Mouse (Mus musculus): ENCODE results near the gene Tcf12.

The Tcf12 gene

DNA sequence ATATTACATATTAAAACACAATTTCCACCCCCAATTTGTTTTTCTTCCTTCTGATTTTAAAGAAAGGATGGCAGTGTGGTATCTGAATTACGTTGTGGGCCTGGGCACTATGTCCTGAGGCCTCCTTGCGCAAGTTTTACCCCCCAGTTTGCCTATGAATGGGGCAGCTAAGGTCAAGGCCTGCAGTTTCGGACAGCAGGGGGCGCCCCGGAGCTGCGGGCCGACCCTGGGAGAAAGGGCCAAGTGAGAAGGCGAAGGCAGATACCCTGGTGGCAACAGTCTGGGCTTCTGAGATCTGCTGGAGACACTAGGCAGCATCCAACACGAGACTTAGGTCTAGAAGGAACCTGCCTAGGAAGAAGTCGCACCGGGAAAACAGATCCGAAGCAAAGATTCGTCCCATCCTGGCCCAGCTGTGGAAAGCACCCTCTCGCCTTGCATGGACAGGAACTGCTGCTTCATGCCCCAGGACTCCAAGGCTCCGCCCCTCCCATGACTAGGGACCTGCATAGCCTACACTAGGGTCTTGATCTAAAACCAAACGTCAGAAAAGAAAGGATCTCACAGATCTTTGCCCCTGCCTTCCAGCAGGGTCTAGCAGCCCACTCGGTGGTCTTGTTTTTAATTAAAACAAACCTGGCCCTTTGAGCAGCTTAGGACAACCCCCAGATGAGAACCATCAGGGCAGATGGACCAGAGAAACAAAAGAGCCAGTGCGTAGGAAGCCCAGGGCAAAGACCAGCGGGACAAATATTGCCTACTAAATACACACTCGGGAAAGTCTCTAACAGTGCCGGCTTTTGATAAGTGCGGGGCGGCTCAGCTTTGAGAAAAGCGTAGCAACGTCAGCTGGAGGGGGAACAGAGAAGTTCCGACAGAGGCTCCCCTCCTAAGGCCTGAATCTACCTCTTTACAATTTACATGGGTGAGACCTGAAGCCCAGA lies 279.6 kb downstream of the Tcf12 start:
- peak; percentile 84 for DNase-seq

DNA sequence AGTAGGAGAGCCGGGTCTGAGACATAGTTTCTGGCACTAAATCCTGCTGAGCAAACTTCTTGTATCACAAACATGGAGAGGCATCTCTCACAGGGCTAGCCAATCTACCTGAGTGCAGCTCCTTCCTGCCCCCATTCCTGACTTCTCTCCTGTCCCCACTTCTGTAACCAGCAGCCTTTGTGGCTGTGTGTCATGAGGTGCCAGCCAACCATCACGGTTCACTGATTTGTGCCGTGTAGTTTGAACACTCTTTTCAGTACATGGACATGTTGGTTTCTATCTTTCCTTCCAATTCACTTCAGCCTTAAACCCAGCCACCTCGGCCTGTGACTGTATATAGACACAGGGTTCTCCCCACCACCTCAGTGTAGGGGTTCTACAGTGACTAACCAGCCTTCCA lies 280.7 kb downstream of the Tcf12 start:
- no peak for DNase-seq

DNA sequence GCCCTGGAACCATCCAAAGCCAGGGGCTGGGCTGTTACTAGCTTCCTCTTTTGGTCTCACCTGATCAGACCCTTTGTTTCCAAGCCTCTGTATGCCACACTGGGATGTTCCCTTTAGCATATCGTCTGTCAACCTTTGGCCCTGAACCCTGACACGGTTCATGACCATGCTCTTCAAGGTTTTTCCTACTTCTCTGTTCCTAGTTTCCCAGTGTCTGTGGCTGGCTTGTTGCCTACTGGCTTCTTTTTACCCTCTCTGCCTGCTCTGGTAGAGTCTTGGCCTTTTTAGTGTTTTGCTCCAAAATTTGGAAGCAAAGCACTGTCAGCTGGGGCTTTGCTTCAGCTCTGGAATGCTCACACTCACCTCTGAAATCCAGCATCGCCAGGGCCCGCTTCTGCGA lies 281.3 kb downstream of the Tcf12 start:
- no peak for DNase-seq

DNA sequence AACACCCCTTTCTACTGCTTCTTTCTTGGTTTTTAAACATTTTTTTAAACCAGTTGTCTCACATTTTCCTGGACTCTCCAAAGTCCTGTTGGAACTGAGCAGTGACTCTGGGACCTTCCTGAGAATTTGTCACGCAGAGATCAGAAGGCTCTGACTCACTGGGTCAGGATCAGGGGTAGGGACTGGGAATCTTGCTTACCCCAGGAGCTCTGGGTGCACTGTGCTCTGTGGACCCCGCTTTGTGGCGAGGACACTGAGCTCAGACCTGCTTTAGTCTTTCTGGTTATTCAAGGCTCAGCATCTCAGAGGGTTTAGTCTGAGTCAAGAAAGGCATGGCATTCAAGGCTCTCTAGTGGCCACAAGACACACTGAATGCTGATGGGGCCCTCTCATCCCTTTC lies 281.9 kb downstream of the Tcf12 start:
- no peak for DNase-seq

DNA sequence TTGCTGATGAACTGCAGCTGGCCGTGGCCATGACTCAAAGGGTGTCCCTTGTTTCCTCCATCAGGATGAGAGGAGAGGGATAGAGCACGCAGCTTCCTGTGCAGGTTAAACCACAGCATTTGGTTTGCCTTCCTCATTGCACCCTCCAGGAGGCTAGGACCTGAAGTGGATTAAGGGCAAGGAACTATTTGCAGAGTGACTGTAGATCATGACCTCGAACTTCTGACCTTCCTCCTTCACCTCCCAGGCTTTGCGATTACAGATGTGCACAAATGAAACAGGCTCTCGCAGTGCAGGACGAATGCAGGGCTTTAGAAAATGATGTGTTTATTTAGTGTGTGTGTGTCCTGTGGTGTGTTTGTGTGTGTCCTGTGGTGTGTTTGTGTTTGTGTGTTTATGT lies 282.5 kb downstream of the Tcf12 start:
- no peak for DNase-seq

DNA sequence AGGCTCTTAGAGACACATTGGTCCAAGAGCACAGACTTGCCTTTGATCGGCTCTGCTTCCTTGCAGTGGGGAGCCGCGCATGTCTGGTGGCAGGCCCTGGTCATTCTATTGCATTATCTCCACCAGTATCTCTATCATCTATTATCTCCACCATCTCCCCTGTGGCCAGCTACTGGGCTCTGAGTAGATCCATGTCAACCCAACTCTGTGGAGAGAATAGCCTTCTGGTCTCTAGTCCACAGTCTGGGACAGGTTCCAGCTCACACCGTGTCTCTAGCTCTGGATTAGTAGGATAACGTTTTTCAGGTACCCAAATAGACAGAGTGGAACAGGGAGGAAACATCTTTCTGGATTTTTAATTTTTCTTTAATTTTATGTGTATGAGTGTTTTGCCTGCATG lies 284.3 kb downstream of the Tcf12 start:
- no peak for DNase-seq

DNA sequence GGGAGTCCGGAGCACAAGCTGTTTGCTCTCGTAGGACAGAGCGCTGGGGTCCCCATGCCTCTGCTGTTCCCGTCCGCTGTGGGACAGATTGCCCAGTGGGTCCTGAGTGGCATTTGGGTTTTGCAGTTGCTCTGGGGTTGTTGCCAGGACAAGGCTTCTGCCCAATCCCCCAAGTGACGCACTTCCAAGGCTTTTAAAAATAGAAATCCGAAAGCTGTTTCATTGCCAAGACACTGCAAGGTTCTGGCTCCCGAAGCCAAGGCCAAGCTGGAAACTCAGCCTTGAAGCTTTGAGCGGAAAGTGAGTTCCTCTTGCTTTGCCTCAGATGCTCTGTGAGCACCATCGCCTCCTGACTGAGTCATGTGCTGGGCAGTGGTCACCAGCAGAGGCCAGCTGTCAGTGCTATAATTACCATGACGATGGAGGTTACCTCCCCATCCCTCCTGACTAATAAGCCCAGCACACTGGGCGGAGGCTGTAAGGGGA lies 285.6 kb downstream of the Tcf12 start:
- no peak for DNase-seq

DNA sequence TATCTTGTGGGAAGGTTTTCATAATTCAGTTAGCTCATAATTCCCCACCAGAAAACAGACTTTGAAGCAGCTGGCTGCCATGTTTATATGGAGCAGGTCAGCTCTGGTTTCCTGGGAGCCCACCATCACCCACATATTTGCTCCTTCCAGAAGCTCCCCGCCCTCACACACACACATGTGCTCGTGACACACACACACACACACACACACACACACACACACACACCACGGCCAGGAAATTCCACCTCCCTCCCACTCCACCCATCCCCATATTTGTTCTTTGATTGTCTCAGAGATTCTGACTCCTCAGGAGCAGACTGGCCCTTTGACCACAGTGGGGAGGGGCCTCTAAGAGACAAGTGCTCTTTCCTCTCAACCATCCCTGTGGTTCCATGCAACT lies 289.7 kb downstream of the Tcf12 start:
- DNase-seq, result no peak

DNA sequence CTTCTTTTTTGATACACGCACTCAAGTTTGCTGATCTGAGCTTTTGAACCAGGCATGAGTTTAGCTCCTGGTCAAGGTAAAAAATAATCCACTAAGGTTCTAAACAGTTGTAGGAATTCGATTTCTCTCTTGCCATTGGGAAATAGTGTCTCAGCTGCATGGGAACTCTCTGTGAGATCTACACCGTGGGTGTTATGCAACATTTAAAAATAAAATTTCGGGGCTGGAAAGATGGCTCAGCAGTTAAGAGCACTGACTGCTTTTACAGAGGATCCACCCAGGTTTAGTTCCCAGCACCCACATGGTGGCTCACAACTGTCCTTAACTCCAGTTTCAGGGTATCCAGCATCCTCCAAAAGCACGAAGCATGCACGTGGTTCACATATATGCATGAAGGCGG lies 293.2 kb downstream of the Tcf12 start:
- no peak for DNase-seq

DNA sequence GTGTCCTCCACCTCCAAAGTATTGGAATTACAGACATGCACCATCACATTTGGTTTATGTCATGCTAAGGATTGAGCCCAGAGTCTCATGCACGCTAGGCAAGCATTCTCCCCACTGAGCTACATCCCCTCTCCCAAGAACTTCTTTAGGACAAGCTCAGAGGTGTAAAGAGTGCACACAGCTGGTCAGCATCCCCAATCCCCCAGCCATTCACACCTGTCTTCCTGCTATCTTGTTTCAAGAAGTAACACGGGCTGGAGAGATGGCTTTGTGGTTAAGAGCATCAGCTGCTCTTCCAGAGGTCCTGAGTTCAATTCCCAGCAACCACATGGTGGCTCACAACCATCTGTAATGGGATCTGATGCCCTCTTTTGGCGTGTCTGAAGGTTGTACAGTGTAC lies 295.6 kb downstream of the Tcf12 start:
- no peak for DNase-seq

DNA sequence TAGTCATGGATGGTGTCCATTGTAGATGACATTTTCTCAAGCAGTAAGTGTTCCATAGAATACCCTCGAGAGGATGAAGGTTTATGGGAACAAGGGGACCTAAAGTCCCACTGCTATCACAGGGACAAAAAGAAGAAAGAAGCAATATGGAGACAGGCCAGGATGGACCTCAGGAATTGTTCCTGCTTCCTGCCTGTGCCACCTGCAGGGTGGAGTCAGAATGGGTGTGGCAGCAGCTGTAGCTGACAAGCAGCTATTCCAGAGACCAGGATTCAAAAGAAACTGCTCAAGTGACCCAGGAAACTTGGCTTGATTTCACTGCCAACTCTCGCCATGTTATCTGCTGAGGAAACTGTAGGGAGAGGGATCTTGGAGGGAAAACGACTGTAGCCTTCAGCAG lies 298.1 kb downstream of the Tcf12 start:
- DNase-seq, result no peak

DNA sequence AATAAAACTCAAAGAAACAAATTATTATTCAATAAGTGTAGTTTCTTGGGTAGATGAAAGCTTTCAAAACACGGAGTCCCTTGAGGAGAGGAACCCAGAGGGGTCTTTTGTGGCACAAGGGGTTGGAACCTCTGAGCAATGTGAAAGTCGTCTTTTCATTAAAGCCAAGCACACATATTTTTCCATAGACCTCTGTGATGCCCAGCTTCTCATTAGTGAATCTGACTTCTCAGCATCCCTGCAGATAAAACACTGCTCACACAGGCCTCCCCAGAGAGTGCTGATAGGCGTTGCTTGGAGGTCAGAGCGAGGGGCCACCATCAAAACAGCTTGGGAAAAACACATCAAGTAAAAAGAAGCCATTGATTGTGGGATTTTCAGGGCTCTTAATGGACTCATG lies 298.8 kb downstream of the Tcf12 start:
- DNase-seq, result no peak

DNA sequence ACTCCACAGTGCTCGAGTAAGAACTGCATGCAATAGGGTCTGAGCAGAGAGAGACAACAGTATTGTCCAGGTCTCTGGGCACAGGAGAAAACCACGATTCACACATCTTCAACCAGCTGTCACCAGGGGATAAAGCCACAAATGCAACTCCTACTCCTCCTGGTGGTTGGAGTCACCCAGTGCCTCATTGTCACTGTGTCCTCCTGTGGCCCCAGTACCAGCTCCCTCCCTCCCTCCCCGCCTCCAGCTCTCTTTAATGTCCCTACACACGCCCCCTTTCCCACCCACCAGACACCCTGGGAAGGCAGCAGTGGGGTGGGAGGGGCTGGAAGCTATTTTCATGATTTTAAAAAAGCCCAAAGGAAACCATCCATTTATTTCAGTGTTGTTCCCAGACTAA lies 299.3 kb downstream of the Tcf12 start:
- DNase-seq, result no peak

DNA sequence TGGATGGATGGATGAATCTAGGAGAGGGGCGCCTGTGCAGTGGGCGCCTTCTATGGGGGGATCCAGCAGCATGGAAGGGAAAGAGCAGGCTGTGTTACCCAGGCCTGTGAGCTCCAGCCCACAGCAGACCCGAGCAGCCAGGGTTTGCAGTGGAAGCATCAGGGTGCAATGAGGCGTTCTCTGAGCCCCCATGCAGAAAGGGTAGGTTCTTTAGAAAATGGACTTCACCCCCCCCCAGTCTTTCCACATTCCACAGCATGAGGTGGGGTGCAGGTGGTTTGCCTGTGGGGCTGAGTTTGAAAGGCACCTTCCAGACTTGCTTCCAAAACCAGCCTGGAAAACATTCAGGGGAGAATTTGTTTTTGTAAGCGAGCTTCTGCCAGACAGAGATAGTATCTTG lies 300.3 kb downstream of the Tcf12 start:
- no peak for DNase-seq

DNA sequence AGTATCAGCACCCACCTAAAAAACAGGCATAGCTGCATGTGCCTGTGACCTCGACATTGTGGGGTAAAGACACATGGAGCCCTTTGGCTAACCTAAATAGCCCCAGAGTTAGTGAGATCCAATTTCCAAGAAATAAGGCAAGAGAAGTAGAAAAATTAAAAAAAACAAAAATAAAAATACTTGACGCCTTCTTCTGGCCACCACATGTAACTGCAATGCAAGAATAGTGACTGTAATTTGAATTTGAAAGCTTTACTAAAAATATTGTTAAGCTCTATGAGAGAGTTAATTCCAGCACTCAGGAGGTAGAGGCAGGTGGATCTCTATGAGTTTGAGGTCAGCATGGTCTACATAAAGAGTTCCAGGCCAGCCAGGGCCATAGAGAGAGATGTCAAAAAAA lies 300.9 kb downstream of the Tcf12 start:
- no peak for DNase-seq

DNA sequence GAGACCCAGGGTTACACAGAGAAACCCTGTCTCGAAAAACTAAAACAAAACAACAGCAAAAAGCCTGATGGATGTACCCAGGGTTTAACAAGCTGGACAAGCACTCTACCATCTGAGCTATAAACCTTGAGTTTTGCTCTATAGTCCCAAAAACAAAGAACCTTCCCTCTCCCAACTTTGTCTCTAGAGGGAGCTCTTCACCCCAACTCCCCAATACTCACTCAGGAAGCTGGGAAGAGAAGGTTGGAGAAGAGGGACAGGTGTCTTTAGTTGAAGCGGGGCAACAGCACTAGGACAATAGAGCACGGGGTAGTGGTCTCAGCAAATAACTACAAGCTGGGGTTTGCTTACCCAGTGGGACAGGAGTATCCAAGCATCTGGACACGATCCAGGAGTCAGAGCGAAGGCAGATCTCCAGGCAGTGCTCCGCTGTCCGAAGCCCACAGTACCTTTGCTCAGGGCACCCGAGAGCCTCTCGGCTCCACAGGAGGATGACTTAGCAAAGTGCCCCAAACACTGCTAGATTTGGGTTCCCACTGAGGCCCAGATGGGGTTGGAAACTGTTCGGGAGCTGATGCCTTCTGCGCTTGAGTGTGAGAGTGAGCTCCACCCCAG lies 302.9 kb downstream of the Tcf12 start:
- no peak for DNase-seq

DNA sequence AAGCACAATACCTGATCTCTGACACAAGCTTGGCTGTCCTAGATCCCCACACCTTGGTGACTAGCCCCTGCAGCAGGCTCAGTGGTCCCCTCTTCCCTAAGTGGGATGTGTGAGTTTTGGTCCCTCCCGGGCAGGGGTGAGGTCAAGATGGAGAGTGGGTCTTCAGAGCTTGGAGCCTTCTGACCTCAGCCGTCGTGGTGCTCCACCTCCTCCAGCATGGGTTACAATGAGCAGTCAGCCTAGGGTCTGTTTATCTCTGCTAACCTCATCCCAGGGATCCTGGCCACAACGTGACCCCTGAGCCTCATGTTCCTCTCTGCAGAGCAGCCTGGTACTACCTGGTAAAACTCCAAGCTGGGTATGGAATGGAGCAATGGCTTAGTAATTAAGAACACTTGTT lies 303.9 kb downstream of the Tcf12 start:
- DNase-seq, result no peak

DNA sequence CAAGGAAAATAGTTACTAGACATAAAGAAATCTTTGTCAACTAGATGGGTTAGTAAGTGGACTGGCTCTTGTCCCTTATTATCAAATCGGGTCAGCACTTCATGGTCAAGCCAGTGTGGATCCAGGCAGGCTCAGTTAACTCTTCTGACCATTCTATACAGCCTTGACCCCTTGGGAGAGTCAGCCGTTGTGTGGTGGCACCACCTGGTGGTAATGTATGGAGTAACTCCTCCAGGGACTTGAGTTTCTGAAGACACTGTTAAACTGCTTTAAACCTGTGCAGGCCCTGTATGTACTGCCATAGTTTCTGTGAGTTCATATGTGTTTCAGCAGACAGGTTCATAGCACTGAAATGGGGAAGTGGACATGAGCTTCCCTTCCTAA lies 305.3 kb downstream of the Tcf12 start:
- DNase-seq, result peak; percentile 72

DNA sequence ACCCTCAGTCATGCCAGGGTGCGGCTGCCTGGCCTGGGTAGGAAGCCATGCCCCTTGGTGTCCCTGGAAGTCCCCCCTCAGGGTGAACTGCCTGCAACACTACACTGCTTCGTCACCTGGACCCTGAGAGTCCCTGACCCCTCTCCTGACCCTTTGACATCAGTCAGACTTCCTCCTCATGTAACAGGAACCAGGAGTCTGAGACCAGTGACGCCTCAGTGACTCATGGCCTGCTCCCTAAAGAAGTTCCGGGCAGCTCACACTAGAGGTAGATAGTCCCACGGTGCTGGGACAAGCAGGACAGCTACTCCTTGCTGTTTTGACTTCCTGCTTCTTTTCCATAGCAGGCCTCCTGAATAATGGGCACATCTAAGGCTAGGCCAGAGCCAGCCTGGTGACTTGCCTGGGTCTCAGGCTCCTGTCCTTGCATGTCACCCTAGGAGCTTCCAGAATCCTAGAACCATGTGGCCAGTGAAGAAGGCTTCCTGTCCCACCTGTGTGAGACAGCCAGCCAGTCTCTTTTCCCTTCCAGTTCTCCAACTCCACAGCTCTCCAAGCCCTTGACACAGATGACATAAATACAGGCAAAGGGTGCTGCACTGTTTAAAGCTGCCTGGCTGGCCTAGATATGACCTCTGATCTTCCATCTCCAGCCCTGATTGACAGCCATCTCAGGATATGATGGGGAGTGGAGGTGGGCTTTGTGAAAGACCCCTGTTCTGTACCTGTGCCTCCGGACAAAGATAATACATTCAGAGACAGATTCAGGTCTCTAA lies 305.8 kb downstream of the Tcf12 start:
- DNase-seq, result no peak

DNA sequence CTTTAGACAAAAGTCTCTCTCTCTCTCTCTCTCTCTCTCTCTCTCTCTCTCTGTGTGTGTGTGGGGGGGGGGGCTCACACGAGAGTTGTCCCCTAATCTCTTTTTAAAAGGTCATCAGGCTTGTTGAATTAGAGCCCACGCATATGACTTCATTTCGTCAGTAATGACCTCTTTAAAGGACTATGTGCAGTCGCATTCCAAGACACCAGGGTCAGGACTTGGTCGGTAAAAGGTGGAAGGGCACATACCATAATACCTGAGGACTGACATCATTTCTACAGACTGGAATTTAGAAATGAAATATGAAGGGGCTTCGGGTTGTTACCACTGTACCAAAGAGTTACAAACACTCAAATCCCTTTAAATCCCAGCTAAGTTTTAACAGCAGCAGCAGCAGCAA lies 307.6 kb downstream of the Tcf12 start:
- no peak for DNase-seq

DNA sequence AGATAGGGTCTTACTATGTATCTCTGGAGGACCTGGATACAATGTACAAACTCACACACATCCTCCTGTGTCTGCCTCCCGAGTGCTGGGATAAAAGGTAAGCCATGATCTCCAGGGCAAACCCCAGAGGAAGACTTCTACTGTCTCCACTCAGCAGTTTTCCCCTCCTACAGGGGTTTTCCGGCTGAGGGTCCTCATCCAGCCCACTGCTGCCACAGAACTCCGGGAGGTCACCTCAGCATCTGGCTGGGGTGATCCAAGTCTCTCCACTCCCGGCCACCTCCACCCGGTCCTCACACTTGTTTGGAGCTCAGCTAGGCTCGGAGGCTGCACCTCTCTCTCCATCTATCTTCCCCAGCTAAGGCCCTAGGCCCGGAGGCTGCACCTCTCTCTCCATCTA lies 308.4 kb downstream of the Tcf12 start:
- no peak for DNase-seq

DNA sequence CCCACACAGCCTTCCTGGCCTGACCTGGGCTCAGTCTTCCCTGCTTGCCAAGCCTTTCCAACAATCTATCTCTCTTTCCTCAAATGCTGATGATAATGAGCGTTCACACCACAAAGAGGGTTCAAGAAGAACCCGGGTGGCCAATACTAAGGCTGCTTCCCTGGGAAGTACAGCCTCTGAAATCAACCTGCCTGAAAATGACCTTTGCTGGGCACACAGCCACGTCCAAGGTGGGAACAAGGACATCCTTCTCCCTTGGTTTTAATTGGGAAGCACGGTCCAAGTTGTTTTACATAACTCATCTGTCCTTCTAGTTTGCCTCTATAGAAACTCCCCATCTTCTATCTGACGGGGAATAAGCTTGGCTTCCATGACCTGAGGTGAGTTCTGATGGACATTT lies 312.1 kb downstream of the Tcf12 start:
- DNase-seq, result no peak

DNA sequence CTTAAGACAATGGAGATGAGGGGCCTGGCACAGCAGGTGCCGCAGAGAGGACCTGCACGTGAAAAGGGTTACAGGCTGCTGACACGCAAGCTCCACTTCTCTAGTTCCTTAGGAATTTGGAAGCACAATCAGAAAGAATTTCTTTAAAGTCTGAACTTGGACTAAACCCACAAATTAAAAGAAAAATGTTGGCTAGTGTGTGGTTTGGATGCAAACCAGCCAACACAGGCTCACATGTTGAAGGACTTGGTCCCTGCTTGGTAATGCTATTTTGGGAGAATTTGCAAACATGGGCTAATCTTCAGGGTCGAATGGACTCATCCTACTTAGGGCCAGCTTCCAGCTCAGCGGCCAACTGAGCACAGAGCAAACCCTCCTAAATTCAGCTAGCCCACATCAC lies 313.5 kb downstream of the Tcf12 start:
- DNase-seq, result no peak
